Mouse (Mus musculus): ENCODE data around the gene Ppp1r15b. TPM values are rescaled to one million over a fixed set of nuclear protein-coding genes. Genes with fewer than 3 reads are reported as not detected.

The Ppp1r15b gene
- polyA plus RNA-seq, 1 experiment from 2014 or later: 54.4 TPM

GRCm38 (mm10) chr1:133129471-133130221, 1.3 kb upstream of the Ppp1r15b start:
- DNase-seq (ENCODE audit: low spot score) (no peak), ATAC-seq (replicated peaks; ENCODE audit: low FRiP score, low TSS enrichment, low read depth) (no peak)
- WGBS: 36% methylated on average over 16 of the region's 16 CpGs
- H3K27ac ChIP-seq (ENCODE audit: low read depth): peak overlapping the region; percentile 96
- H3K27me3 ChIP-seq (replicated peaks; ENCODE audit: control insufficient read depth, insufficient read depth, low read length): no peaks in the 10 kb centered on the region
- H3K9ac ChIP-seq (ENCODE audit: low read length): no peak overlapping the region
- H3K36me3 ChIP-seq (ENCODE audit: control insufficient read depth, insufficient read depth, low read length): peaks cover 9% of the 10 kb centered on the region; the same call in 1 of the 2 replicates
- H3K4me2 ChIP-seq (ENCODE audit: low read length): peak overlapping the region; percentile 27
- H3K4me1 ChIP-seq (replicated peaks; ENCODE audit: control insufficient read depth, insufficient read depth, low read length): peaks cover 13% of the 10 kb centered on the region
- H3K9me3 ChIP-seq (ENCODE audit: control insufficient read depth, low read length): no peaks in the 10 kb centered on the region
- H3K4me3 ChIP-seq (ENCODE audit: low read depth, low read length): no peak overlapping the region

GRCm38 (mm10) chr1:133131561-133131905, 590 bp downstream of the Ppp1r15b start:
- Histone ChIP-seq H3K4me2 (ENCODE audit: low read length) (peak overlapping the region; percentile 85), H3K9me3 (ENCODE audit: control insufficient read depth, low read length) (no peaks in the 10 kb centered on the region), H3K36me3 (ENCODE audit: control insufficient read depth, insufficient read depth, low read length) (peaks cover 18% of the 10 kb centered on the region), H3K27ac (ENCODE audit: low read depth) (peak overlapping the region; percentile 96), H3K4me1 (replicated peaks; ENCODE audit: control insufficient read depth, insufficient read depth, low read length) (peaks cover 25% of the 10 kb centered on the region), H3K4me3 (ENCODE audit: low read depth, low read length) (peak overlapping the region; percentile 100), H3K9ac (ENCODE audit: low read length) (peak overlapping the region; percentile 98), H3K27me3 (replicated peaks; ENCODE audit: control insufficient read depth, insufficient read depth, low read length) (no peaks in the 10 kb centered on the region)
- under 1% methylated on average over 35 of the region's 35 CpGs for WGBS
- DNase-seq (ENCODE audit: low spot score) (no peak), ATAC-seq (replicated peaks; ENCODE audit: low FRiP score, low TSS enrichment, low read depth) (no peak; the same call in 1 of the 2 replicates)

- no peak for DNase-seq (ENCODE audit: low spot score)
- under 1% methylated on average over 11 of the region's 11 CpGs for WGBS
- H3K9me3 ChIP-seq (ENCODE audit: control insufficient read depth, low read length): no peaks in the 10 kb centered on the region
- peak overlapping the region; percentile 85 for H3K4me2 ChIP-seq (ENCODE audit: low read length)
- H3K27ac ChIP-seq (ENCODE audit: low read depth): peak overlapping the region; percentile 96
- no peak for ATAC-seq (replicated peaks; ENCODE audit: low FRiP score, low TSS enrichment, low read depth)
- H3K27me3 ChIP-seq (replicated peaks; ENCODE audit: control insufficient read depth, insufficient read depth, low read length): no peaks in the 10 kb centered on the region
- peaks cover 25% of the 10 kb centered on the region for H3K4me1 ChIP-seq (replicated peaks; ENCODE audit: control insufficient read depth, insufficient read depth, low read length)
- peak overlapping the region; percentile 98 for H3K9ac ChIP-seq (ENCODE audit: low read length)
- peak overlapping the region; percentile 100 for H3K4me3 ChIP-seq (ENCODE audit: low read depth, low read length)
- peaks cover 22% of the 10 kb centered on the region for H3K36me3 ChIP-seq (ENCODE audit: control insufficient read depth, insufficient read depth, low read length)
Observed at GRCm38 (mm10) chr1:133131936-133132335, 993 bp downstream of the Ppp1r15b start.

- peak overlapping the region; percentile 100 for H3K4me3 ChIP-seq (ENCODE audit: low read depth, low read length)
- H3K9ac ChIP-seq (ENCODE audit: low read length): peak overlapping the region; percentile 98
- H3K27ac ChIP-seq (ENCODE audit: low read depth): peak overlapping the region; percentile 96; the same call in 1 of the 2 replicates
- no peaks in the 10 kb centered on the region for H3K9me3 ChIP-seq (ENCODE audit: control insufficient read depth, low read length)
- WGBS: 7% methylated on average over 26 of the region's 26 CpGs
- no peak for DNase-seq (ENCODE audit: low spot score)
- H3K4me2 ChIP-seq (ENCODE audit: low read length): peak overlapping the region; percentile 85
- H3K27me3 ChIP-seq (replicated peaks; ENCODE audit: control insufficient read depth, insufficient read depth, low read length): no peaks in the 10 kb centered on the region
- peaks cover 30% of the 10 kb centered on the region for H3K36me3 ChIP-seq (ENCODE audit: control insufficient read depth, insufficient read depth, low read length)
- no peak for ATAC-seq (replicated peaks; ENCODE audit: low FRiP score, low TSS enrichment, low read depth)
- peaks cover 25% of the 10 kb centered on the region for H3K4me1 ChIP-seq (replicated peaks; ENCODE audit: control insufficient read depth, insufficient read depth, low read length)
Observed at GRCm38 (mm10) chr1:133132388-133133326, 1.7 kb downstream of the Ppp1r15b start.

GRCm38 (mm10) chr1:133133425-133133824, 2.5 kb downstream of the Ppp1r15b start:
- no peak overlapping the region for H3K27ac ChIP-seq (ENCODE audit: low read depth)
- no peak for ATAC-seq (replicated peaks; ENCODE audit: low FRiP score, low TSS enrichment, low read depth)

GRCm38 (mm10) chr1:133134071-133134470, 3.1 kb downstream of the Ppp1r15b start:
- DNase-seq (ENCODE audit: low spot score): no peak
- Histone ChIP-seq H3K27me3 (replicated peaks; ENCODE audit: control insufficient read depth, insufficient read depth, low read length) (no peaks in the 10 kb centered on the region), H3K4me1 (replicated peaks; ENCODE audit: control insufficient read depth, insufficient read depth, low read length) (peaks cover 25% of the 10 kb centered on the region), H3K4me3 (ENCODE audit: low read depth, low read length) (peak overlapping the region; percentile 100), H3K36me3 (ENCODE audit: control insufficient read depth, insufficient read depth, low read length) (peaks cover 44% of the 10 kb centered on the region), H3K4me2 (ENCODE audit: low read length) (peak overlapping the region; percentile 85), H3K9ac (ENCODE audit: low read length) (peak overlapping the region; percentile 98), H3K9me3 (ENCODE audit: control insufficient read depth, low read length) (no peaks in the 10 kb centered on the region), H3K27ac (ENCODE audit: low read depth) (no peak overlapping the region)
- ATAC-seq (replicated peaks; ENCODE audit: low FRiP score, low TSS enrichment, low read depth): no peak
- WGBS: 12% methylated on average over 4 of the region's 4 CpGs

More at GRCm38 (mm10) chr1:133133425-133133824, 2.5 kb downstream of the Ppp1r15b start:
- WGBS: 7% methylated on average over 2 of the region's 2 CpGs
- Histone ChIP-seq H3K9me3 (ENCODE audit: control insufficient read depth, low read length) (no peaks in the 10 kb centered on the region), H3K4me3 (ENCODE audit: low read depth, low read length) (peak overlapping the region; percentile 100), H3K4me1 (replicated peaks; ENCODE audit: control insufficient read depth, insufficient read depth, low read length) (peaks cover 25% of the 10 kb centered on the region), H3K9ac (ENCODE audit: low read length) (peak overlapping the region; percentile 98), H3K36me3 (ENCODE audit: control insufficient read depth, insufficient read depth, low read length) (peaks cover 37% of the 10 kb centered on the region), H3K4me2 (ENCODE audit: low read length) (peak overlapping the region; percentile 85), H3K27me3 (replicated peaks; ENCODE audit: control insufficient read depth, insufficient read depth, low read length) (no peaks in the 10 kb centered on the region)
- DNase-seq (ENCODE audit: low spot score): no peak

- 23% methylated on average over 4 of the region's 4 CpGs for WGBS
- H3K9ac ChIP-seq (ENCODE audit: low read length): peak overlapping the region; percentile 98
- no peak for DNase-seq (ENCODE audit: low spot score)
- ATAC-seq (replicated peaks; ENCODE audit: low FRiP score, low TSS enrichment, low read depth): no peak
- H3K27me3 ChIP-seq (replicated peaks; ENCODE audit: control insufficient read depth, insufficient read depth, low read length): no peaks in the 10 kb centered on the region
- H3K4me2 ChIP-seq (ENCODE audit: low read length): peak overlapping the region; percentile 85
- no peak overlapping the region for H3K27ac ChIP-seq (ENCODE audit: low read depth)
- H3K36me3 ChIP-seq (ENCODE audit: control insufficient read depth, insufficient read depth, low read length): peaks cover 50% of the 10 kb centered on the region
- H3K4me3 ChIP-seq (ENCODE audit: low read depth, low read length): peak overlapping the region; percentile 100
- H3K9me3 ChIP-seq (ENCODE audit: control insufficient read depth, low read length): no peaks in the 10 kb centered on the region
- peaks cover 25% of the 10 kb centered on the region for H3K4me1 ChIP-seq (replicated peaks; ENCODE audit: control insufficient read depth, insufficient read depth, low read length)
Observed at GRCm38 (mm10) chr1:133134881-133135280, 3.9 kb downstream of the Ppp1r15b start.

GRCm38 (mm10) chr1:133135808-133136207, 4.9 kb downstream of the Ppp1r15b start:
- WGBS: 65% methylated on average over 5 of the region's 5 CpGs
- Histone ChIP-seq H3K27me3 (replicated peaks; ENCODE audit: control insufficient read depth, insufficient read depth, low read length) (no peaks in the 10 kb centered on the region), H3K4me2 (ENCODE audit: low read length) (peak overlapping the region; percentile 85), H3K9me3 (ENCODE audit: control insufficient read depth, low read length) (no peaks in the 10 kb centered on the region), H3K9ac (ENCODE audit: low read length) (no peak overlapping the region), H3K4me1 (replicated peaks; ENCODE audit: control insufficient read depth, insufficient read depth, low read length) (peaks cover 20% of the 10 kb centered on the region), H3K4me3 (ENCODE audit: low read depth, low read length) (peak overlapping the region; percentile 25), H3K36me3 (ENCODE audit: control insufficient read depth, insufficient read depth, low read length) (peaks cover 59% of the 10 kb centered on the region), H3K27ac (ENCODE audit: low read depth) (no peak overlapping the region)
- ATAC-seq (replicated peaks; ENCODE audit: low FRiP score, low TSS enrichment, low read depth) (no peak), DNase-seq (ENCODE audit: low spot score) (no peak)

Measured in intestine, embryonic 14.5 days (tissue).